Mouse (Mus musculus): ENCODE data around the gene Hpf1. TPM values are rescaled to one million over a fixed set of nuclear protein-coding genes. Genes with fewer than 3 reads are reported as not detected.

Hpf1 gene
- polyA plus RNA-seq, 1 experiment from 2014 or later: 96.3 TPM

- H3K27me3 ChIP-seq (ENCODE audit: control insufficient read depth, insufficient read depth, low read length): no peaks in the 10 kb centered on the region
- no peaks in the 10 kb centered on the region for H3K9me3 ChIP-seq (ENCODE audit: control insufficient read depth, low read length)
- ATAC-seq (ENCODE audit: low FRiP score) (no peak), DNase-seq (ENCODE audit: low spot score) (no peak)
- no peaks in the 10 kb centered on the region for H3K36me3 ChIP-seq (replicated peaks; ENCODE audit: control insufficient read depth, insufficient read depth)
- H3K4me3 ChIP-seq (replicated peaks; ENCODE audit: low read length): no peak overlapping the region; the same call in 1 of the 2 replicates
- H3K4me2 ChIP-seq (replicated peaks): peak overlapping the region; percentile 83; the same call in 1 of the 2 replicates
- WGBS: 94% methylated on average over 11 of the region's 11 CpGs
- H3K9ac ChIP-seq: 0 out of 2 replicates have a peak overlapping the region, but pooled peaks have one; percentile 1
- H3K27ac ChIP-seq: no peak overlapping the region
- H3K4me1 ChIP-seq (replicated peaks; ENCODE audit: control insufficient read depth, insufficient read depth, low read length): peaks cover 14% of the 10 kb centered on the region
Measured at GRCm38 (mm10) chr8:60889131-60889842, 931 bp upstream of the Hpf1 start.

- H3K9me3 ChIP-seq (ENCODE audit: control insufficient read depth, low read length): no peaks in the 10 kb centered on the region
- 3% methylated on average over 21 of the region's 23 CpGs for WGBS
Measured at GRCm38 (mm10) chr8:60890520-60890874, 279 bp downstream of the Hpf1 start.

GRCm38 (mm10) chr8:60891757-60892156 lies 1.5 kb downstream of the Hpf1 start:
- ATAC-seq (ENCODE audit: low FRiP score) (no peak), DNase-seq (ENCODE audit: low spot score) (no peak)
- Histone ChIP-seq H3K4me2 (replicated peaks) (0 out of 2 replicates have a peak overlapping the region, but pooled peaks have one; percentile 83), H3K27me3 (ENCODE audit: control insufficient read depth, insufficient read depth, low read length) (no peaks in the 10 kb centered on the region), H3K9ac (no peak overlapping the region), H3K9me3 (ENCODE audit: control insufficient read depth, low read length) (no peaks in the 10 kb centered on the region), H3K27ac (no peak overlapping the region), H3K4me3 (replicated peaks; ENCODE audit: low read length) (no peak overlapping the region), H3K36me3 (replicated peaks; ENCODE audit: control insufficient read depth, insufficient read depth) (peaks cover 6% of the 10 kb centered on the region), H3K4me1 (replicated peaks; ENCODE audit: control insufficient read depth, insufficient read depth, low read length) (peaks cover 14% of the 10 kb centered on the region)
- WGBS: 95% methylated on average over 4 of the region's 4 CpGs

More at GRCm38 (mm10) chr8:60890520-60890874, 279 bp downstream of the Hpf1 start:
- Histone ChIP-seq H3K36me3 (replicated peaks; ENCODE audit: control insufficient read depth, insufficient read depth) (peaks cover 3% of the 10 kb centered on the region; the same call in 1 of the 2 replicates), H3K9ac (peak overlapping the region; percentile 80), H3K27me3 (ENCODE audit: control insufficient read depth, insufficient read depth, low read length) (no peaks in the 10 kb centered on the region), H3K4me1 (replicated peaks; ENCODE audit: control insufficient read depth, insufficient read depth, low read length) (peaks cover 14% of the 10 kb centered on the region), H3K27ac (peak overlapping the region; percentile 65; the same call in 1 of the 2 replicates), H3K4me3 (replicated peaks; ENCODE audit: low read length) (peak overlapping the region; percentile 74), H3K4me2 (replicated peaks) (peak overlapping the region; percentile 83)
- ATAC-seq (ENCODE audit: low FRiP score) (no peak), DNase-seq (ENCODE audit: low spot score) (no peak)

- peaks cover 19% of the 10 kb centered on the region for H3K36me3 ChIP-seq (replicated peaks; ENCODE audit: control insufficient read depth, insufficient read depth)
- no peaks in the 10 kb centered on the region for H3K27me3 ChIP-seq (ENCODE audit: control insufficient read depth, insufficient read depth, low read length)
- no peak overlapping the region for H3K27ac ChIP-seq
- 92% methylated on average over 6 of the region's 6 CpGs for WGBS
- no peak for ATAC-seq (ENCODE audit: low FRiP score)
- H3K9me3 ChIP-seq (ENCODE audit: control insufficient read depth, low read length): no peaks in the 10 kb centered on the region
- H3K4me3 ChIP-seq (replicated peaks; ENCODE audit: low read length): no peak overlapping the region
- no peak for DNase-seq (ENCODE audit: low spot score)
- H3K4me2 ChIP-seq (replicated peaks): no peak overlapping the region
- peaks cover 10% of the 10 kb centered on the region for H3K4me1 ChIP-seq (replicated peaks; ENCODE audit: control insufficient read depth, insufficient read depth, low read length)
- H3K9ac ChIP-seq: no peak overlapping the region
Measured at GRCm38 (mm10) chr8:60895878-60896277, 5.7 kb downstream of the Hpf1 start.

- ATAC-seq (ENCODE audit: low FRiP score) (no peak), DNase-seq (ENCODE audit: low spot score) (no peak)
- H3K9me3 ChIP-seq (ENCODE audit: control insufficient read depth, low read length): no peaks in the 10 kb centered on the region
- no peak overlapping the region for H3K9ac ChIP-seq
- WGBS: 86% methylated on average over 9 of the region's 9 CpGs
- no peak overlapping the region for H3K4me3 ChIP-seq (replicated peaks; ENCODE audit: low read length)
- H3K4me1 ChIP-seq (replicated peaks; ENCODE audit: control insufficient read depth, insufficient read depth, low read length): no peaks in the 10 kb centered on the region
- no peak overlapping the region for H3K4me2 ChIP-seq (replicated peaks)
- no peaks in the 10 kb centered on the region for H3K27me3 ChIP-seq (ENCODE audit: control insufficient read depth, insufficient read depth, low read length)
- H3K36me3 ChIP-seq (replicated peaks; ENCODE audit: control insufficient read depth, insufficient read depth): peaks cover 22% of the 10 kb centered on the region; the same call in 1 of the 2 replicates
- no peak overlapping the region for H3K27ac ChIP-seq
Measured at GRCm38 (mm10) chr8:60900147-60900546, 9.9 kb downstream of the Hpf1 start.

GRCm38 (mm10) chr8:60912081-60912480 lies 21.9 kb downstream of the Hpf1 start:
- WGBS: 72% methylated on average over 4 of the region's 4 CpGs
- H3K4me2 ChIP-seq (replicated peaks): no peak overlapping the region
- H3K9ac ChIP-seq: no peak overlapping the region
- H3K9me3 ChIP-seq (ENCODE audit: control insufficient read depth, low read length): no peaks in the 10 kb centered on the region
- H3K27me3 ChIP-seq (ENCODE audit: control insufficient read depth, insufficient read depth, low read length): no peaks in the 10 kb centered on the region
- H3K4me3 ChIP-seq (replicated peaks; ENCODE audit: low read length): no peak overlapping the region
- H3K4me1 ChIP-seq (replicated peaks; ENCODE audit: control insufficient read depth, insufficient read depth, low read length): no peaks in the 10 kb centered on the region
- H3K36me3 ChIP-seq (replicated peaks; ENCODE audit: control insufficient read depth, insufficient read depth): peaks cover 52% of the 10 kb centered on the region
- ATAC-seq (ENCODE audit: low FRiP score) (no peak), DNase-seq (ENCODE audit: low spot score) (no peak)
- no peak overlapping the region for H3K27ac ChIP-seq

GRCm38 (mm10) chr8:60912554-60912953 lies 22.3 kb downstream of the Hpf1 start:
- no peaks in the 10 kb centered on the region for H3K9me3 ChIP-seq (ENCODE audit: control insufficient read depth, low read length)
- no peaks in the 10 kb centered on the region for H3K4me1 ChIP-seq (replicated peaks; ENCODE audit: control insufficient read depth, insufficient read depth, low read length)
- no peaks in the 10 kb centered on the region for H3K27me3 ChIP-seq (ENCODE audit: control insufficient read depth, insufficient read depth, low read length)
- WGBS: 61% methylated on average over 10 of the region's 10 CpGs
- H3K9ac ChIP-seq: no peak overlapping the region
- peaks cover 49% of the 10 kb centered on the region for H3K36me3 ChIP-seq (replicated peaks; ENCODE audit: control insufficient read depth, insufficient read depth)
- no peak for DNase-seq (ENCODE audit: low spot score)
- ATAC-seq (ENCODE audit: low FRiP score): no peak
- H3K4me2 ChIP-seq (replicated peaks): no peak overlapping the region
- H3K27ac ChIP-seq: no peak overlapping the region
- H3K4me3 ChIP-seq (replicated peaks; ENCODE audit: low read length): no peak overlapping the region

GRCm38 (mm10) chr8:60919069-60919468 lies 28.9 kb downstream of the Hpf1 start:
- 90% methylated on average over 3 of the region's 3 CpGs for WGBS
- no peak overlapping the region for H3K4me3 ChIP-seq (replicated peaks; ENCODE audit: low read length)
- peaks cover 31% of the 10 kb centered on the region for H3K36me3 ChIP-seq (replicated peaks; ENCODE audit: control insufficient read depth, insufficient read depth)
- ATAC-seq (ENCODE audit: low FRiP score) (no peak), DNase-seq (ENCODE audit: low spot score) (no peak)
- no peaks in the 10 kb centered on the region for H3K9me3 ChIP-seq (ENCODE audit: control insufficient read depth, low read length)
- no peaks in the 10 kb centered on the region for H3K4me1 ChIP-seq (replicated peaks; ENCODE audit: control insufficient read depth, insufficient read depth, low read length)
- no peak overlapping the region for H3K27ac ChIP-seq
- no peak overlapping the region for H3K9ac ChIP-seq
- no peaks in the 10 kb centered on the region for H3K27me3 ChIP-seq (ENCODE audit: control insufficient read depth, insufficient read depth, low read length)
- no peak overlapping the region for H3K4me2 ChIP-seq (replicated peaks)

GRCm38 (mm10) chr8:60920176-60920575 lies 30.0 kb downstream of the Hpf1 start:
- Histone ChIP-seq H3K27ac (no peak overlapping the region), H3K4me3 (replicated peaks; ENCODE audit: low read length) (no peak overlapping the region), H3K9ac (no peak overlapping the region), H3K36me3 (replicated peaks; ENCODE audit: control insufficient read depth, insufficient read depth) (peaks cover 26% of the 10 kb centered on the region), H3K4me1 (replicated peaks; ENCODE audit: control insufficient read depth, insufficient read depth, low read length) (no peaks in the 10 kb centered on the region), H3K9me3 (ENCODE audit: control insufficient read depth, low read length) (no peaks in the 10 kb centered on the region), H3K4me2 (replicated peaks) (no peak overlapping the region), H3K27me3 (ENCODE audit: control insufficient read depth, insufficient read depth, low read length) (no peaks in the 10 kb centered on the region)
- ATAC-seq (ENCODE audit: low FRiP score) (no peak), DNase-seq (ENCODE audit: low spot score) (no peak)
- 90% methylated on average over 4 of the region's 4 CpGs for WGBS
